Mouse (Mus musculus) forebrain, embryonic 11.5 days (tissue): ENCODE data around the gene Cks2. TPM values are rescaled to one million over a fixed set of nuclear protein-coding genes. Genes with fewer than 3 reads are reported as not detected.

Experiments used
- ATAC-seq: fragments of 200-750 bp; cut with Nextera tagmentation; replicated peaks from 2 replicates; pipeline ENCODE4 v1.8.0; 2017; ENCODE audit warnings: moderate TSS enrichment; ENCODE audit not compliant: low FRiP score
- DNase-seq: peaks from one replicate; pipeline ENCODE4 v3.0.0-alpha.2; 2017; ENCODE audit warnings: low spot score
- H3K27ac ChIP-seq: fragments of 300-500 bp; sonication (generic); 2 replicates; pipeline ENCODE4 v1.5.1; 2014; ENCODE audit warnings: low read depth, low read length
- H3K27me3 ChIP-seq: fragments of 300-500 bp; sonication (generic); 2 replicates; pipeline ENCODE4 v1.6.1; 2014; ENCODE audit warnings: mild to moderate bottlenecking, low read length, mixed read lengths; ENCODE audit not compliant: control insufficient read depth, insufficient read depth
- H3K36me3 ChIP-seq: fragments of 300-500 bp; sonication (generic); 2 replicates; pipeline ENCODE4 v1.6.1; 2014; ENCODE audit warnings: mild to moderate bottlenecking, low read length, moderate library complexity, mixed read lengths; ENCODE audit not compliant: control insufficient read depth, insufficient read depth
- H3K4me1 ChIP-seq: fragments of 300-500 bp; sonication (generic); replicated peaks from 2 replicates; pipeline ENCODE4 v1.6.1; 2014; ENCODE audit warnings: low read length, mixed read lengths; ENCODE audit not compliant: control insufficient read depth, insufficient read depth
- H3K4me2 ChIP-seq: fragments of 300-500 bp; sonication (generic); 2 replicates; pipeline ENCODE4 v1.6.1; 2014; ENCODE audit warnings: low read depth, mild to moderate bottlenecking, low read length, moderate library complexity, mixed read lengths; ENCODE audit not compliant: severe bottlenecking
- H3K4me3 ChIP-seq: fragments of 300-500 bp; sonication (generic); 2 replicates; pipeline ENCODE4 v1.5.1; 2014; ENCODE audit warnings: low read depth, low read length
- H3K9ac ChIP-seq: fragments of 300-500 bp; sonication (generic); 2 replicates; pipeline ENCODE4 v1.6.1; 2014; ENCODE audit warnings: low read length
- H3K9me3 ChIP-seq: fragments of 300-500 bp; sonication (generic); 2 replicates; pipeline ENCODE4 v1.6.1; 2016; ENCODE audit warnings: low read length, mixed read lengths; ENCODE audit not compliant: control insufficient read depth
- WGBS: fragments of 180-500 bp; shearing (Covaris S2); extraction: QIAGEN DNeasy Blood & Tissue Kit; methylation state at CpG from one replicate; pipeline ENCODE4 v1.1.7; 2014; 5-methylcytosine and 5-hydroxymethylcytosine counted together
- polyA plus RNA-seq: library from polyadenylated mRNA; unstranded; fragments of >200 nt; fragmentation: Nextera tagmentation; extraction: Ambion mirVana; gene quantifications from 2 replicates; pipeline ENCODE4 v1.2.1, GENCODE M21; 2014

Cks2 gene
- polyA plus RNA-seq, 1 experiment from 2014 or later, result 452 TPM

- H3K36me3 ChIP-seq, result no peaks in the 10 kb centered on the region
- no peaks in the 10 kb centered on the region for H3K9me3 ChIP-seq
- H3K4me1 ChIP-seq, result no peaks in the 10 kb centered on the region
- DNase-seq (no peak), ATAC-seq (no peak)
- no peak overlapping the region for H3K27ac ChIP-seq
- no peaks in the 10 kb centered on the region for H3K27me3 ChIP-seq
- WGBS, result 92% methylated on average over 3 of the region's 3 CpGs
- H3K4me2 ChIP-seq, result no peak overlapping the region
- no peak overlapping the region for H3K9ac ChIP-seq
- H3K4me3 ChIP-seq, result no peak overlapping the region
These were observed 53.3 kb downstream of the Cks2 start for GRCm38 (mm10) chr13:51698318-51698717.

Other genes with a start within 250 kb of the Cks2 start
- 47.2 and 48.4 TPM in 2 replicates for gene S1pr3, start 236.6 kb upstream of the Cks2 start, polyA plus RNA-seq
- gene Shc3, start 75.8 kb upstream of the Cks2 start, polyA plus RNA-seq, result 8.3 and 10.7 TPM in 2 replicates
- 26.0 and 26.6 TPM in 2 replicates for gene Secisbp2, start 6.5 kb downstream of the Cks2 start, polyA plus RNA-seq
- gene Sema4d, start 148.5 kb downstream of the Cks2 start, polyA plus RNA-seq, result 8.3 and 8.4 TPM in 2 replicates
- gene Gadd45g, start 201.4 kb downstream of the Cks2 start, polyA plus RNA-seq, result 157 and 169 TPM in 2 replicates